Mouse (Mus musculus) lung, embryonic 16.5 days (tissue): Measurements from ENCODE around the gene Pabpc4. TPM values are rescaled to one million over a fixed set of nuclear protein-coding genes. Genes with fewer than 3 reads are reported as not detected.

Experiments
- polyA plus RNA-seq: library from polyadenylated mRNA; unstranded; fragments of >200 nt; fragmentation: Nextera tagmentation; extraction: Ambion mirVana; gene quantifications from 2 replicates; pipeline ENCODE4 v1.2.1, GENCODE M21; 2015

Pabpc4 gene
- polyA plus RNA-seq, 1 experiment from 2014 or later = 25.4 TPM

Other genes starting within 250 kb of the Pabpc4 start
- gene Trit1, start 245.8 kb upstream of the Pabpc4 start, polyA plus RNA-seq = 15.5 and 17.4 TPM in 2 replicates
- 1.5 and 2.0 TPM in 2 replicates for gene Bmp8b, start 157.2 kb upstream of the Pabpc4 start, polyA plus RNA-seq
- not detected in 2 replicates for gene Oxct2b, start 146.1 kb upstream of the Pabpc4 start, polyA plus RNA-seq
- gene Ppie, start 122.4 kb upstream of the Pabpc4 start, polyA plus RNA-seq = 93.7 and 94.7 TPM in 2 replicates
- 0.16 and 0.19 TPM in 2 replicates for gene Hpcal4, start 79.1 kb upstream of the Pabpc4 start, polyA plus RNA-seq
- gene Nt5c1a, start 60.8 kb upstream of the Pabpc4 start, polyA plus RNA-seq = 0.18 TPM in 1 of 2 replicates, not detected in the other
- 26.2 and 31.8 TPM in 2 replicates for gene Heyl, start 28.8 kb upstream of the Pabpc4 start, polyA plus RNA-seq
- gene Oxct2a, start 61.3 kb downstream of the Pabpc4 start, polyA plus RNA-seq = 0.11 TPM in 1 of 2 replicates, not detected in the other
- 0.41 and 0.68 TPM in 2 replicates for gene Bmp8a, start 80.9 kb downstream of the Pabpc4 start, polyA plus RNA-seq